Mouse (Mus musculus) hindbrain, embryonic 12.5 days (tissue): ENCODE measurements around the gene Cdc42bpb. TPM values are rescaled to one million over a fixed set of nuclear protein-coding genes. Genes with fewer than 3 reads are reported as not detected.
A peak's percentile ranks its signal among the peaks of the same experiment; 100 is the strongest.

Experiments used
- ATAC-seq: fragments of 200-750 bp; cut with Nextera tagmentation; 2 replicates; pipeline ENCODE4 v1.8.0; 2017; ENCODE audit warnings: moderate TSS enrichment; ENCODE audit not compliant: low FRiP score
- H3K27ac ChIP-seq: fragments of 300-500 bp; sonication (generic); 2 replicates; pipeline ENCODE4 v1.5.1; 2016; ENCODE audit warnings: mild to moderate bottlenecking
- H3K27me3 ChIP-seq: fragments of 300-500 bp; sonication (generic); 2 replicates; pipeline ENCODE4 v1.6.1; 2016; ENCODE audit warnings: mild to moderate bottlenecking
- H3K36me3 ChIP-seq: fragments of 300-500 bp; sonication (generic); 2 replicates; pipeline ENCODE4 v1.6.1; 2016; ENCODE audit warnings: mild to moderate bottlenecking
- H3K4me1 ChIP-seq: fragments of 300-500 bp; sonication (generic); 2 replicates; pipeline ENCODE4 v1.6.1; 2016
- H3K4me2 ChIP-seq: fragments of 300-500 bp; sonication (generic); replicated peaks from 2 replicates; pipeline ENCODE4 v1.6.1; 2016; ENCODE audit warnings: mild to moderate bottlenecking
- H3K4me3 ChIP-seq: fragments of 300-500 bp; sonication (generic); 2 replicates; pipeline ENCODE4 v1.5.1; 2016; ENCODE audit warnings: mild to moderate bottlenecking
- H3K9ac ChIP-seq: fragments of 300-500 bp; sonication (generic); 2 replicates; pipeline ENCODE4 v1.6.1; 2016; ENCODE audit warnings: mild to moderate bottlenecking, moderate library complexity
- H3K9me3 ChIP-seq: fragments of 300-500 bp; sonication (generic); replicated peaks from 2 replicates; pipeline ENCODE4 v1.6.1; 2016; ENCODE audit warnings: mild to moderate bottlenecking
- WGBS: fragments of 180-500 bp; shearing (Covaris S2); methylation state at CpG from one replicate; pipeline ENCODE4 v1.1.7; 2016; 5-methylcytosine and 5-hydroxymethylcytosine counted together
- polyA plus RNA-seq: library from polyadenylated mRNA; unstranded; fragments of >200 nt; fragmentation: Nextera tagmentation; extraction: Ambion mirVana; gene quantifications from 2 replicates; pipeline ENCODE4 v1.2.1, GENCODE M21; 2016

The Cdc42bpb gene
- polyA plus RNA-seq, 1 experiment from 2014 or later = 43.2 TPM

GRCm38 (mm10) chr12:111412581-111413284 is 35.2 kb upstream of the Cdc42bpb start:
- ATAC-seq = no peak; the same call in 1 of the 2 replicates
- Histone ChIP-seq H3K4me2 (peak overlapping the region; percentile 50), H3K4me1 (peaks cover 31% of the 10 kb centered on the region), H3K9me3 (no peaks in the 10 kb centered on the region), H3K9ac (peak overlapping the region; percentile 60), H3K36me3 (no peaks in the 10 kb centered on the region), H3K27me3 (peaks cover 37% of the 10 kb centered on the region), H3K27ac (no peak overlapping the region; the same call in 1 of the 2 replicates), H3K4me3 (peak overlapping the region; percentile 32)
- 22% methylated on average over 12 of the region's 12 CpGs for WGBS

- H3K36me3 ChIP-seq = no peaks in the 10 kb centered on the region
- H3K4me3 ChIP-seq = no peak overlapping the region
- 77% methylated on average over 8 of the region's 8 CpGs for WGBS
- peaks cover 41% of the 10 kb centered on the region for H3K27me3 ChIP-seq
- H3K9me3 ChIP-seq = no peaks in the 10 kb centered on the region
- peaks cover 23% of the 10 kb centered on the region for H3K4me1 ChIP-seq
- H3K27ac ChIP-seq = no peak overlapping the region
- no peak overlapping the region for H3K4me2 ChIP-seq
- H3K9ac ChIP-seq = no peak overlapping the region
- ATAC-seq = no peak
These were observed 34.3 kb upstream of the Cdc42bpb start for GRCm38 (mm10) chr12:111411631-111412355.

- H3K9ac ChIP-seq = no peak overlapping the region
- no peak overlapping the region for H3K4me2 ChIP-seq
- no peaks in the 10 kb centered on the region for H3K36me3 ChIP-seq
- no peak overlapping the region for H3K27ac ChIP-seq
- H3K4me3 ChIP-seq = no peak overlapping the region
- H3K27me3 ChIP-seq = peaks cover 53% of the 10 kb centered on the region
- no peak for ATAC-seq
- WGBS = 15% methylated on average over 5 of the region's 5 CpGs
- H3K9me3 ChIP-seq = no peaks in the 10 kb centered on the region
- peaks cover 23% of the 10 kb centered on the region for H3K4me1 ChIP-seq
These were observed 32.1 kb upstream of the Cdc42bpb start for GRCm38 (mm10) chr12:111409583-111409982.

GRCm38 (mm10) chr12:111406622-111407021 is 29.1 kb upstream of the Cdc42bpb start, which contains the start of gene Lbhd2:
Gene Lbhd2 (plus strand): TSS chr12:111406809.
- Histone ChIP-seq H3K36me3 (no peaks in the 10 kb centered on the region), H3K4me2 (peak within 1 kb of the TSS; percentile 38), H3K27me3 (peaks cover 52% of the 10 kb centered on the region), H3K4me1 (peaks cover 14% of the 10 kb centered on the region; the same call in 1 of the 2 replicates), H3K9ac (0 out of 2 replicates have a peak within 1 kb of the TSS, but pooled peaks have one; percentile 13), H3K4me3 (peak within 1 kb of the TSS; percentile 14; the same call in 1 of the 2 replicates), H3K9me3 (no peaks in the 10 kb centered on the region), H3K27ac (no peak within 1 kb of the TSS)
- no peak for ATAC-seq
- 2% methylated on average over 23 of the region's 24 CpGs for WGBS

- H3K27me3 ChIP-seq = peaks cover 47% of the 10 kb centered on the region
- H3K4me1 ChIP-seq = peaks cover 12% of the 10 kb centered on the region; the same call in 1 of the 2 replicates
- no peak for ATAC-seq
- no peaks in the 10 kb centered on the region for H3K9me3 ChIP-seq
- H3K36me3 ChIP-seq = no peaks in the 10 kb centered on the region
- WGBS = 57% methylated on average over 10 of the region's 10 CpGs
- H3K4me3 ChIP-seq = no peak overlapping the region
- no peak overlapping the region for H3K4me2 ChIP-seq
- no peak overlapping the region for H3K9ac ChIP-seq
- no peak overlapping the region for H3K27ac ChIP-seq
These were observed 27.4 kb upstream of the Cdc42bpb start for GRCm38 (mm10) chr12:111404880-111405279.

- H3K27ac ChIP-seq = no peak overlapping the region
- H3K9me3 ChIP-seq = no peaks in the 10 kb centered on the region
- peaks cover 2% of the 10 kb centered on the region; the same call in 1 of the 2 replicates for H3K4me1 ChIP-seq
- 21% methylated on average over 15 of the region's 15 CpGs for WGBS
- H3K27me3 ChIP-seq = peaks cover 25% of the 10 kb centered on the region
- H3K9ac ChIP-seq = 0 out of 2 replicates have a peak overlapping the region, but pooled peaks have one; percentile 36
- H3K4me3 ChIP-seq = no peak overlapping the region
- no peaks in the 10 kb centered on the region for H3K36me3 ChIP-seq
- 0 out of 2 replicates have a peak, but pooled peaks have one; percentile 32 for ATAC-seq
- no peak overlapping the region for H3K4me2 ChIP-seq
These were observed 24.1 kb upstream of the Cdc42bpb start for GRCm38 (mm10) chr12:111401454-111402184.

- Histone ChIP-seq H3K9me3 (no peaks in the 10 kb centered on the region), H3K4me1 (no peaks in the 10 kb centered on the region), H3K27me3 (peaks cover 8% of the 10 kb centered on the region), H3K4me3 (no peak overlapping the region), H3K9ac (no peak overlapping the region), H3K27ac (no peak overlapping the region), H3K36me3 (no peaks in the 10 kb centered on the region), H3K4me2 (no peak overlapping the region)
- ATAC-seq = no peak
- WGBS = 77% methylated on average over 5 of the region's 5 CpGs
These were observed 19.5 kb upstream of the Cdc42bpb start for GRCm38 (mm10) chr12:111396997-111397396.

- WGBS = 86% methylated on average over 6 of the region's 6 CpGs
These were observed 16.5 kb upstream of the Cdc42bpb start for GRCm38 (mm10) chr12:111394008-111394407.

GRCm38 (mm10) chr12:111387146-111387545 is 9.6 kb upstream of the Cdc42bpb start:
- WGBS = 87% methylated on average over 4 of the region's 4 CpGs
- no peak overlapping the region for H3K9ac ChIP-seq

More at GRCm38 (mm10) chr12:111394008-111394407, 16.5 kb upstream of the Cdc42bpb start:
- H3K4me1 ChIP-seq = no peaks in the 10 kb centered on the region
- ATAC-seq = no peak
- H3K27ac ChIP-seq = no peak overlapping the region
- H3K27me3 ChIP-seq = peaks cover 6% of the 10 kb centered on the region
- H3K9ac ChIP-seq = no peak overlapping the region
- H3K4me2 ChIP-seq = no peak overlapping the region
- H3K4me3 ChIP-seq = no peak overlapping the region
- no peaks in the 10 kb centered on the region for H3K9me3 ChIP-seq
- no peaks in the 10 kb centered on the region for H3K36me3 ChIP-seq

GRCm38 (mm10) chr12:111386642-111387120 is 9.2 kb upstream of the Cdc42bpb start:
- 61% methylated on average over 8 of the region's 8 CpGs for WGBS

More at GRCm38 (mm10) chr12:111387146-111387545, 9.6 kb upstream of the Cdc42bpb start:
- Histone ChIP-seq H3K36me3 (no peaks in the 10 kb centered on the region), H3K4me3 (no peak overlapping the region), H3K27me3 (no peaks in the 10 kb centered on the region), H3K9me3 (no peaks in the 10 kb centered on the region), H3K4me1 (peaks cover 5% of the 10 kb centered on the region; the same call in 1 of the 2 replicates), H3K4me2 (no peak overlapping the region), H3K27ac (no peak overlapping the region)
- ATAC-seq = no peak

GRCm38 (mm10) chr12:111385883-111386641 is 8.5 kb upstream of the Cdc42bpb start:
- Histone ChIP-seq H3K27ac (no peak overlapping the region), H3K9me3 (no peaks in the 10 kb centered on the region), H3K4me3 (no peak overlapping the region), H3K4me1 (peaks cover 5% of the 10 kb centered on the region; the same call in 1 of the 2 replicates), H3K4me2 (no peak overlapping the region), H3K27me3 (no peaks in the 10 kb centered on the region), H3K9ac (no peak overlapping the region), H3K36me3 (no peaks in the 10 kb centered on the region)
- WGBS = 89% methylated on average over 13 of the region's 13 CpGs
- ATAC-seq = no peak

More at GRCm38 (mm10) chr12:111386642-111387120, 9.2 kb upstream of the Cdc42bpb start:
- Histone ChIP-seq H3K27me3 (no peaks in the 10 kb centered on the region), H3K4me2 (no peak overlapping the region), H3K9me3 (no peaks in the 10 kb centered on the region), H3K4me1 (peaks cover 5% of the 10 kb centered on the region; the same call in 1 of the 2 replicates), H3K27ac (no peak overlapping the region), H3K4me3 (no peak overlapping the region), H3K36me3 (no peaks in the 10 kb centered on the region), H3K9ac (no peak overlapping the region)
- ATAC-seq = no peak
